Mouse (Mus musculus) brain, embryonic 18.5 days (tissue): ENCODE results near the gene Nup107.
"Not testable (repeated sequence)": the region's sequence is repeated elsewhere in the genome, so short reads cannot be mapped to it uniquely, and the experiment has no call there.

Experiments
- DNase-seq: peaks from one replicate; pipeline ENCODE4 v3.0.0-alpha.2; 2012; ENCODE audit warnings: low read depth, low spot score

The Nup107 gene

DNA sequence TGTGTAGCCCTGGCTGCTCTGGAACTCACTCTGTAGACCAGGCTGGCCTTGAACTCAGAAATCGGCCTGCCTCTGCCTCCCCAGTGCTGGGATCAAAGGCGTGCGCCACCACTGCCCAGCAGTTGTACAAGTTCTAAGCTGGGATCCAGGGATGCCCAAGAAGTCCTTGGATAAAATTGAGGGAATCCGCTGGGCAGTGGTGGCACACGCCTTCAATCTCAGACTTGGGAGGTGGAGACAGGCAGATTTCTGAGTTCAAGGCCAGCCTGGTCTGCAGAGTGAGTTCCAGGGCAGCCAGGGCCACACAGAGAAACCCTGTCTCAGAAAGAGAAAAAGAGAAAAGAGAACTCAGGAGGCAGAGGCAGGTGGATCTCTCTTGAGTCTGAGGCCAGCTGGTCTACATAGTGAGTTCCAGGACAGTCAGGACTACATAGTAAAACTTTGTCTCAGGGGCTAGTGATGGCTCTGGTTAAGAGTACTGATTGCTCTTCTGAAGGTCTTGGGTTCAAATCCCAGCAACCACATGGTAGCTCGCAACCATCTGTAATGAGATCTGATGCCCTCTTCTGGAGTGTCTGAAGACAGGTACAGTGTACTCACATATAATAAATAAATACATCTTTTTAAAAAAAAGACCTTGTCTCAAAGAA lies 88.1 kb downstream of the Nup107 start:
- DNase-seq, result not testable (repeated sequence)

DNA sequence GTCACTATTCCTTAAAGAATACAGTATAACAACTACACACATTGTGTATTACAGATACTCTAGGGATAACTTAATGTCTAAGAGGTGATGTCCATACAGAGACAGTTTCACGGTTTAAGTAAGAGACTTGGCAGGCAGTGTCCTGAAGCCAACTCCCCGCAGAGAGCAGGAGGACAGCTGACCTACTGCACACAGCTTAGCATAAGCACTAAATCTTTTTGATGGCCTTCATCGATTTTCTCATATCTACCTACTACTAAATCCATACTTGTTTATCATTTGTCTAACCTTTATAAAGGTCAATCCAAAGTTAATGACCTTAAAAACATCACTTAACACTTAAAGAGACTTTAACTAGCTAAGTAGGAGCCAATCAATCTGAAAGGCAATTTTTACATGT lies 89.0 kb downstream of the Nup107 start:
- DNase-seq, result no peak

DNA sequence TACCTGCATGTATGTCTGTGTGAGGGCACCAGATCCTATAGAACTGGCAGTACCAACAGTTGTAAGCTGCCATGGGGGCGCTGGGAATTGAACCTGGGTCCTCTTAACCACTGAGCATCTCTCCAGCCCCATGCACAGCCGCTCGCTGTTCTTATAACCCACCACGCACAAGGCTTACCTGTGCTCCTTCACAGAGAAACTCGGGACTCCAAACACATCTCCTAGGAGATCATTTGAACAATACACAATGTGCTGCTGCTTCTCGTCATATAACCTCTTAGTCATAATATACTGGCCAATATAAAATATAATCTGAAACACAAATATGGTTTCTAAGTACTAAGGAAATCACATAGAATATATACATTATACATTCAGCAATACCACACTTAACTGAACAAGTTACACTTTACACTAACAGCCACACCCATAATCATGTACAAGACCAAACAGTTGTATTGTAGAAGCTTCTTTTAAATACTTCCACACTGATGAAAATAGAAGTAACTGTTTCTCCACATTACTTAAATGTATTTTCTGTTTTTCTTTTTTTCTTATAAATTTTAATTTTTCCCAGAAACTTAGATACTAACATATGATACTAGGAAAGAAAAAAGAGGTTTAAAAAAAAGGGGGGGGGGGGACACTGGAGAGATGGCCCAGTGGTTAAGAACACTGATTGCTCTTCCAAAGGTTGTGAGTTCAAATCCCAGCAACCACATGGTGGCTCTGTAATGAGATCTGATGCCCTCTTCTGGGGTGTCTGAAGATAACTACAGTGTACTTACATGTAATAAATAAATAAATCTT lies 90.3 kb downstream of the Nup107 start:
- no peak for DNase-seq

DNA sequence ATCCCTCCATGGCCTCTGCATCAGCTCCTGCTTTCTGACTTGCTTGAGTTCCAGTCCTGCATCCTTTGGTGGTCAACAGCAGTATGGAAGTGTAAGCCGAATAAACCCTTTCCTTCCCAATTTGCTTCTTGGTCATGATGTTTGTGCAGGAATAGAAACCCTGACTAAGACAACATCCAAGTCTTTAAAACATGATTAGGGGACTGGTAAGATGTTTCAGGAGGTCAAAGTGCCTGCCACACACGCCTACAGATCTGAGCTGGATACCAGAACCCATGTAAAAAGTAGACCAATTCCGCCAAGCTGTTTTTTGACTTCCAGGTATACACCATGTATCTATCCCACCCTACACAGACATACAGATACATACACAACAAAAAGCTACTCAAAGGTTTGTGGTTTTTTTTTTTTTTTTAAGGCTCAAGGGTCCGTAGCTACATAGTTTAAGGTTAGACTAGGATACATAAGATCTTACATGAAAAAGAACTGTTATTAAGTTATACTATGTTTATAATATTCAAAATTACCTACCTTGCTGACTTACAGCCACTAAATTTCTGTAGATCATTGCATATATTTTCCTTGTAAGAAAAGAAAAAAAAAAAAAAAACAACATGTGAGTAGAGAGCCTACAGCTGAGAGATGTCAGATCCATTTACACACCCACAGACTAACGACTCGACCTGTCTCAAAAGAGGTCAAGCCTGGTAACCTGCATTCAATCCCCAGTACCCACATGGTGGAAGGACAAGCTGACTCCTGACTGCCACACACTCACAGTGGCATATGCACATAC lies 91.3 kb downstream of the Nup107 start:
- no peak for DNase-seq
